Mouse (Mus musculus) embryonic facial prominence, embryonic 15.5 days (tissue): ENCODE measurements at regions not wholly inside any gene's neighbourhood (a gene's known extent, or its start where the extent isn't known, plus 50 kb on each side); places are given as distances from the start of the nearest gene placed in this dataset.
"Not testable (repeated sequence)": the region's sequence is repeated elsewhere in the genome, so short reads cannot be mapped to it uniquely, and the experiment has no call there.

Experiments used
- ATAC-seq: fragments of 200-750 bp; cut with Nextera tagmentation; 2 replicates; pipeline ENCODE4 v1.8.0; 2017; ENCODE audit warnings: low read depth, moderate TSS enrichment; ENCODE audit not compliant: insufficient number of reproducible peaks, low FRiP score, low TSS enrichment
- H3K27ac ChIP-seq: fragments of 300-500 bp; sonication (generic); replicated peaks from 2 replicates; pipeline ENCODE4 v1.5.1; 2015; ENCODE audit warnings: mild to moderate bottlenecking, inconsistent platforms
- H3K27me3 ChIP-seq: fragments of 300-500 bp; sonication (generic); 2 replicates; pipeline ENCODE4 v1.6.1; 2015; ENCODE audit warnings: inconsistent platforms
- H3K36me3 ChIP-seq: fragments of 300-500 bp; sonication (generic); 2 replicates; pipeline ENCODE4 v1.6.1; 2015; ENCODE audit warnings: mild to moderate bottlenecking, inconsistent platforms
- H3K4me1 ChIP-seq: fragments of 300-500 bp; sonication (generic); 2 replicates; pipeline ENCODE4 v1.6.1; 2015; ENCODE audit warnings: inconsistent platforms
- H3K4me2 ChIP-seq: fragments of 300-500 bp; sonication (generic); replicated peaks from 2 replicates; pipeline ENCODE4 v1.6.1; 2015; ENCODE audit warnings: mild to moderate bottlenecking, inconsistent platforms
- H3K4me3 ChIP-seq: fragments of 300-500 bp; sonication (generic); replicated peaks from 2 replicates; pipeline ENCODE4 v1.5.1; 2015; ENCODE audit warnings: mild to moderate bottlenecking, inconsistent platforms
- H3K9ac ChIP-seq: fragments of 300-500 bp; sonication (generic); 2 replicates; pipeline ENCODE4 v1.6.1; 2015; ENCODE audit warnings: inconsistent platforms
- H3K9me3 ChIP-seq: fragments of 300-500 bp; sonication (generic); replicated peaks from 2 replicates; pipeline ENCODE4 v1.6.1; 2016; ENCODE audit warnings: inconsistent platforms
- WGBS: fragments of 180-500 bp; shearing (Covaris S2); methylation state at CpG from one replicate; pipeline ENCODE4 v1.1.7; 2015; 5-methylcytosine and 5-hydroxymethylcytosine counted together

- no peaks in the 10 kb centered on the region for H3K27me3 ChIP-seq
- H3K4me1 ChIP-seq, result no peaks in the 10 kb centered on the region
- no peaks in the 10 kb centered on the region for H3K9me3 ChIP-seq
- H3K9ac ChIP-seq, result no peak overlapping the region
- no peaks in the 10 kb centered on the region for H3K36me3 ChIP-seq
- ATAC-seq, result no peak
- no peak overlapping the region for H3K4me2 ChIP-seq
- no peak overlapping the region for H3K27ac ChIP-seq
- 58% methylated on average over 2 of the region's 2 CpGs for WGBS
- no peak overlapping the region for H3K4me3 ChIP-seq
Observed at GRCm38 (mm10) chr14:13055198-13055597, 229.4 kb upstream of the Synpr start.

- WGBS, result 28% methylated on average over 3 of the region's 3 CpGs
- not testable (repeated sequence) for H3K27ac ChIP-seq, H3K4me1 ChIP-seq, H3K36me3 ChIP-seq, H3K4me2 ChIP-seq, H3K9ac ChIP-seq, ATAC-seq, H3K4me3 ChIP-seq, H3K9me3 ChIP-seq, H3K27me3 ChIP-seq
Observed at GRCm38 (mm10) chr14:13042536-13042935, 219.7 kb upstream of the Cadps start.

GRCm38 (mm10) chr14:13041741-13042140, 218.9 kb upstream of the Cadps start:
- Histone ChIP-seq H3K4me2 (no peak overlapping the region), H3K4me3 (no peak overlapping the region), H3K9ac (no peak overlapping the region), H3K27ac (no peak overlapping the region), H3K9me3 (no peaks in the 10 kb centered on the region), H3K36me3 (no peaks in the 10 kb centered on the region), H3K4me1 (no peaks in the 10 kb centered on the region), H3K27me3 (no peaks in the 10 kb centered on the region)
- 44% methylated on average over 1 of the region's 1 CpGs for WGBS
- ATAC-seq, result no peak

GRCm38 (mm10) chr14:13040176-13040575, 217.3 kb upstream of the Cadps start:
- WGBS, result 60% methylated on average over 2 of the region's 2 CpGs
- H3K27ac ChIP-seq, result no peak overlapping the region
- H3K36me3 ChIP-seq, result no peaks in the 10 kb centered on the region
- no peak overlapping the region for H3K9ac ChIP-seq
- no peak overlapping the region for H3K4me3 ChIP-seq
- no peak overlapping the region for H3K4me2 ChIP-seq
- ATAC-seq, result no peak
- no peaks in the 10 kb centered on the region for H3K9me3 ChIP-seq
- H3K4me1 ChIP-seq, result no peaks in the 10 kb centered on the region
- H3K27me3 ChIP-seq, result no peaks in the 10 kb centered on the region

GRCm38 (mm10) chr14:13037426-13037825, 214.5 kb upstream of the Cadps start:
- no peaks in the 10 kb centered on the region for H3K9me3 ChIP-seq
- H3K4me1 ChIP-seq, result no peaks in the 10 kb centered on the region
- H3K27me3 ChIP-seq, result no peaks in the 10 kb centered on the region
- H3K4me3 ChIP-seq, result no peak overlapping the region
- no peaks in the 10 kb centered on the region for H3K36me3 ChIP-seq
- no peak overlapping the region for H3K27ac ChIP-seq
- WGBS, result 92% methylated on average over 2 of the region's 2 CpGs
- H3K9ac ChIP-seq, result no peak overlapping the region
- no peak overlapping the region for H3K4me2 ChIP-seq
- no peak for ATAC-seq

- ATAC-seq, result no peak
- no peaks in the 10 kb centered on the region for H3K4me1 ChIP-seq
- H3K4me2 ChIP-seq, result no peak overlapping the region
- H3K9me3 ChIP-seq, result no peaks in the 10 kb centered on the region
- no peak overlapping the region for H3K4me3 ChIP-seq
- no peak overlapping the region for H3K27ac ChIP-seq
- H3K27me3 ChIP-seq, result no peaks in the 10 kb centered on the region
- WGBS, result 69% methylated on average over 2 of the region's 2 CpGs
- no peaks in the 10 kb centered on the region for H3K36me3 ChIP-seq
- no peak overlapping the region for H3K9ac ChIP-seq
Observed at GRCm38 (mm10) chr14:13029794-13030193, 206.9 kb upstream of the Cadps start.

- Histone ChIP-seq H3K27me3 (no peaks in the 10 kb centered on the region), H3K4me1 (no peaks in the 10 kb centered on the region), H3K4me3 (no peak overlapping the region), H3K36me3 (no peaks in the 10 kb centered on the region), H3K27ac (no peak overlapping the region), H3K4me2 (no peak overlapping the region), H3K9ac (no peak overlapping the region), H3K9me3 (no peaks in the 10 kb centered on the region)
- no peak for ATAC-seq
Observed at GRCm38 (mm10) chr14:13022744-13023143, 199.9 kb upstream of the Cadps start.

- no peak for ATAC-seq
- WGBS, result 56% methylated on average over 3 of the region's 3 CpGs
- Histone ChIP-seq H3K4me3 (no peak overlapping the region), H3K27ac (no peak overlapping the region), H3K27me3 (no peaks in the 10 kb centered on the region), H3K9me3 (no peaks in the 10 kb centered on the region), H3K36me3 (no peaks in the 10 kb centered on the region), H3K9ac (no peak overlapping the region), H3K4me2 (no peak overlapping the region), H3K4me1 (no peaks in the 10 kb centered on the region)
Observed at GRCm38 (mm10) chr14:13011099-13011498, 188.2 kb upstream of the Cadps start.

GRCm38 (mm10) chr14:13000997-13001699, 178.3 kb upstream of the Cadps start:
- ATAC-seq, result no peak

GRCm38 (mm10) chr14:12979416-12979815, 156.5 kb upstream of the Cadps start:
- Histone ChIP-seq H3K9ac (no peak overlapping the region), H3K4me3 (no peak overlapping the region), H3K27me3 (no peaks in the 10 kb centered on the region), H3K36me3 (no peaks in the 10 kb centered on the region), H3K4me1 (no peaks in the 10 kb centered on the region), H3K4me2 (no peak overlapping the region), H3K27ac (no peak overlapping the region), H3K9me3 (no peaks in the 10 kb centered on the region)
- no peak for ATAC-seq

More at GRCm38 (mm10) chr14:13000997-13001699, 178.3 kb upstream of the Cadps start:
- no peak overlapping the region for H3K27ac ChIP-seq
- no peaks in the 10 kb centered on the region for H3K4me1 ChIP-seq
- 76% methylated on average over 1 of the region's 1 CpGs for WGBS
- H3K4me3 ChIP-seq, result no peak overlapping the region
- H3K36me3 ChIP-seq, result no peaks in the 10 kb centered on the region
- H3K4me2 ChIP-seq, result no peak overlapping the region
- no peaks in the 10 kb centered on the region for H3K9me3 ChIP-seq
- no peak overlapping the region for H3K9ac ChIP-seq
- H3K27me3 ChIP-seq, result no peaks in the 10 kb centered on the region

- ATAC-seq, result no peak
- Histone ChIP-seq H3K4me1 (no peaks in the 10 kb centered on the region), H3K27me3 (no peaks in the 10 kb centered on the region), H3K9ac (no peak overlapping the region), H3K27ac (no peak overlapping the region), H3K9me3 (no peaks in the 10 kb centered on the region), H3K36me3 (no peaks in the 10 kb centered on the region), H3K4me3 (no peak overlapping the region), H3K4me2 (no peak overlapping the region)
- WGBS, result 13% methylated on average over 1 of the region's 1 CpGs
Observed at GRCm38 (mm10) chr14:12966441-12966840, 143.6 kb upstream of the Cadps start.

- not testable (repeated sequence) for H3K27ac ChIP-seq, H3K27me3 ChIP-seq, H3K9ac ChIP-seq, H3K4me1 ChIP-seq, H3K4me2 ChIP-seq, ATAC-seq, H3K4me3 ChIP-seq, H3K9me3 ChIP-seq, H3K36me3 ChIP-seq
- WGBS, result 57% methylated on average over 2 of the region's 2 CpGs
Observed at GRCm38 (mm10) chr14:12957896-12958295, 135.0 kb upstream of the Cadps start.
